Mouse (Mus musculus): ENCODE data around the gene Mllt1. TPM values are rescaled to one million over a fixed set of nuclear protein-coding genes. Genes with fewer than 3 reads are reported as not detected.

The Mllt1 gene
- total and polyA plus RNA-seq, 3 experiments: 17.1 to 40.4 (median 20.3) TPM

DNA sequence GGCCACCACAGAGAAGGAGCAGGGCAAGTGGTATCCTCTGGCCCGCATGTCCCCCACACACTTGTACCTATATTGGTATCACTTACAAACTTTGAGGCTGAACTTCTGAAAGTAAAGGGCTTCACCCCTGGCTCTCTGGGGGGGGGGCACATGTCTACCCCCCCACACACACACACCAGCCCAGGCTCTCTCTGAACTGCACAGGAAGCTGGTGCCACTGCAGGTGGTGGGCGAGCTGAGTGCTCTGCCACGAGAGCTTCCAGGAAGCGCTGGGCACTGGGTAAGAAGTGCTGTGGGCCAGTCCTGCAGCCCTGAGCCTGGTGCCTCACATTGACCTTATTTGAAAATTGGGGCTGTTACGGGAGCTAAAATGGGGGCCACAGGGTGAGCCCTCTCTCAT lies 91.5 kb downstream of the Mllt1 start:
- Histone ChIP-seq H3K27me3 (replicated peaks) (peaks cover 38% of the 10 kb centered on the region), H3K4me3 (replicated peaks in 1 of 3; ENCODE audit: low read depth in 2 of 3, low read length in 2 of 3, poor library complexity in 1 of 3) (no peak overlapping the region), H3K9ac (ENCODE audit: insufficient read depth, low read depth) (no peak overlapping the region), H3K4me2 (ENCODE audit: insufficient read depth, low read depth, poor library complexity, severe bottlenecking) (no peak overlapping the region), H3K79me2 (replicated peaks; ENCODE audit: control insufficient read depth, extremely low read depth, insufficient read depth, poor library complexity, severe bottlenecking) (no peaks in the 10 kb centered on the region), H3K4me1 (ENCODE audit: control insufficient read depth in 1 of 2, insufficient read depth in 2 of 2) (peaks cover 0 to 6% of the 10 kb centered on the region in 2 experiments; a peak in 2 of 4 replicates), H3K27ac (ENCODE audit: insufficient read depth, low read depth) (no peak overlapping the region), H3K36me3 (replicated peaks in 1 of 2; ENCODE audit: control insufficient read depth in 1 of 2, insufficient read depth in 1 of 2, low read length in 1 of 2) (no peaks in the 10 kb centered on the region), H3K9me3 (replicated peaks; ENCODE audit: low read length) (no peaks in the 10 kb centered on the region)
- TF ChIP-seq ETS1 (conservative IDR thresholded peaks at IDR 0.05; ENCODE audit: low read depth, low read length) (no peak), SMC3 (IDR thresholded peaks at IDR 0.05; ENCODE audit: low read depth, low read length) (no peak), CTCF (conservative IDR thresholded peaks at IDR 0.05 in 1 of 2, IDR thresholded peaks at IDR 0.05 in 1 of 2; ENCODE audit: low read depth in 2 of 2, low read length in 2 of 2) (no peak), NELFE (IDR thresholded peaks at IDR 0.05; ENCODE audit: low read depth, low read length) (no peak), MAFK (IDR thresholded peaks at IDR 0.05; ENCODE audit: insufficient replicate concordance, low read length) (no peak), ZKSCAN1 (IDR thresholded peaks at IDR 0.05; ENCODE audit: borderline replicate concordance, low read depth, low read length) (no peak), ELF1 (IDR thresholded peaks at IDR 0.05; ENCODE audit: low read depth, low read length) (no peak), MAZ (IDR thresholded peaks at IDR 0.05; ENCODE audit: low read depth, low read length) (no peak)
- dilution Hi-C loops (cut with MboI; ENCODE audit: extremely low pct_ligation_motif_present, extremely low pct_unique_long_range_greater_than_20kb, low sequenced_read_pairs) (no loop called here), in situ Hi-C loops (cut with MboI; ENCODE audit: low pct_ligation_motif_present, low pct_unique_long_range_greater_than_20kb, low sequenced_read_pairs) (no loop called here)
- DNase-seq (ENCODE audit: extremely low read depth): no peak

Other genes with a start within 250 kb of the Mllt1 start
Only the 20 nearest of the 22 such genes appear.
- gene Nrtn, start 177.9 kb downstream of the Mllt1 start, total RNA-seq (2012; rRNA removed): 0.25 and 0.34 TPM in 2 replicates
- not detected in 2 replicates for gene Nrtn, start 177.9 kb downstream of the Mllt1 start, total RNA-seq (2014; rRNA removed)
- gene Nrtn, start 177.9 kb downstream of the Mllt1 start, polyA plus RNA-seq (2012; ENCODE audit: insufficient read length, low read depth): not detected in 2 replicates
- 57.5 and 62.1 TPM in 2 replicates for gene Dus3l, start 170.7 kb downstream of the Mllt1 start, total RNA-seq (2012; rRNA removed)
- gene Dus3l, start 170.7 kb downstream of the Mllt1 start, total RNA-seq (2014; rRNA removed): 32.0 and 35.8 TPM in 2 replicates
- 54.3 and 57.7 TPM in 2 replicates for gene Dus3l, start 170.7 kb downstream of the Mllt1 start, polyA plus RNA-seq (2012; ENCODE audit: insufficient read length, low read depth)
- 0.71 and 0.93 TPM in 2 replicates for gene Prr22, start 165.2 kb downstream of the Mllt1 start, total RNA-seq (2012; rRNA removed)
- 0.15 and 0.18 TPM in 2 replicates for gene Prr22, start 165.2 kb downstream of the Mllt1 start, total RNA-seq (2014; rRNA removed)
- gene Prr22, start 165.2 kb downstream of the Mllt1 start, polyA plus RNA-seq (2012; ENCODE audit: insufficient read length, low read depth): 1.3 and 1.6 TPM in 2 replicates
- gene Rfx2, start 104.4 kb downstream of the Mllt1 start, total RNA-seq (2012; rRNA removed): 0.46 and 1.1 TPM in 2 replicates
- 0.16 TPM in 1 of 2 replicates, not detected in the other for gene Rfx2, start 104.4 kb downstream of the Mllt1 start, total RNA-seq (2014; rRNA removed)
- gene Rfx2, start 104.4 kb downstream of the Mllt1 start, polyA plus RNA-seq (2012; ENCODE audit: insufficient read length, low read depth): 0.34 and 0.35 TPM in 2 replicates
- gene Acsbg2, start 61.0 kb downstream of the Mllt1 start, total RNA-seq (2012; rRNA removed): not detected in 2 replicates
- gene Acsbg2, start 61.0 kb downstream of the Mllt1 start, total RNA-seq (2014; rRNA removed): not detected in 2 replicates
- not detected in 2 replicates for gene Acsbg2, start 61.0 kb downstream of the Mllt1 start, polyA plus RNA-seq (2012; ENCODE audit: insufficient read length, low read depth)
- gene 1700061G19Rik, start 59.9 kb downstream of the Mllt1 start, total RNA-seq (2012; rRNA removed): 0.08 TPM in 1 of 2 replicates, not detected in the other
- gene 1700061G19Rik, start 59.9 kb downstream of the Mllt1 start, total RNA-seq (2014; rRNA removed): not detected in 2 replicates
- 0.29 and 0.35 TPM in 2 replicates for gene 1700061G19Rik, start 59.9 kb downstream of the Mllt1 start, polyA plus RNA-seq (2012; ENCODE audit: insufficient read length, low read depth)
- not detected in 2 replicates for gene Acer1, start 46.7 kb upstream of the Mllt1 start, total RNA-seq (2012; rRNA removed)
- gene Acer1, start 46.7 kb upstream of the Mllt1 start, total RNA-seq (2014; rRNA removed): not detected in 2 replicates
- not detected in 2 replicates for gene Acer1, start 46.7 kb upstream of the Mllt1 start, polyA plus RNA-seq (2012; ENCODE audit: insufficient read length, low read depth)
- 166 and 169 TPM in 2 replicates for gene Clpp, start 54.9 kb upstream of the Mllt1 start, total RNA-seq (2012; rRNA removed)
- 114 and 120 TPM in 2 replicates for gene Clpp, start 54.9 kb upstream of the Mllt1 start, total RNA-seq (2014; rRNA removed)
- gene Clpp, start 54.9 kb upstream of the Mllt1 start, polyA plus RNA-seq (2012; ENCODE audit: insufficient read length, low read depth): 115 and 117 TPM in 2 replicates
- gene Alkbh7, start 61.9 kb upstream of the Mllt1 start, total RNA-seq (2012; rRNA removed): 40.0 and 51.8 TPM in 2 replicates
- gene Alkbh7, start 61.9 kb upstream of the Mllt1 start, total RNA-seq (2014; rRNA removed): 32.6 and 35.4 TPM in 2 replicates
- gene Alkbh7, start 61.9 kb upstream of the Mllt1 start, polyA plus RNA-seq (2012; ENCODE audit: insufficient read length, low read depth): 21.2 and 21.8 TPM in 2 replicates
- gene Pspn, start 64.6 kb upstream of the Mllt1 start, total RNA-seq (2012; rRNA removed): 0.34 TPM in 1 of 2 replicates, not detected in the other
- gene Pspn, start 64.6 kb upstream of the Mllt1 start, total RNA-seq (2014; rRNA removed): not detected in 2 replicates
- gene Pspn, start 64.6 kb upstream of the Mllt1 start, polyA plus RNA-seq (2012; ENCODE audit: insufficient read length, low read depth): 0.69 TPM in 1 of 2 replicates, not detected in the other
- 80.4 and 97.6 TPM in 2 replicates for gene Gtf2f1, start 75.9 kb upstream of the Mllt1 start, total RNA-seq (2012; rRNA removed)
- gene Gtf2f1, start 75.9 kb upstream of the Mllt1 start, total RNA-seq (2014; rRNA removed): 50.5 and 54.2 TPM in 2 replicates
- 109 and 148 TPM in 2 replicates for gene Gtf2f1, start 75.9 kb upstream of the Mllt1 start, polyA plus RNA-seq (2012; ENCODE audit: insufficient read length, low read depth)
- gene Gm17949, start 76.1 kb upstream of the Mllt1 start, total RNA-seq (2012; rRNA removed): 0.13 TPM in 1 of 2 replicates, not detected in the other
- not detected in 2 replicates for gene Gm17949, start 76.1 kb upstream of the Mllt1 start, total RNA-seq (2014; rRNA removed)
- not detected in 2 replicates for gene Gm17949, start 76.1 kb upstream of the Mllt1 start, polyA plus RNA-seq (2012; ENCODE audit: insufficient read length, low read depth)
- gene Khsrp, start 96.1 kb upstream of the Mllt1 start, total RNA-seq (2012; rRNA removed): 98.7 and 102 TPM in 2 replicates
- gene Khsrp, start 96.1 kb upstream of the Mllt1 start, total RNA-seq (2014; rRNA removed): 23.5 and 25.1 TPM in 2 replicates
- 97.5 and 106 TPM in 2 replicates for gene Khsrp, start 96.1 kb upstream of the Mllt1 start, polyA plus RNA-seq (2012; ENCODE audit: insufficient read length, low read depth)
- gene Slc25a41, start 106.2 kb upstream of the Mllt1 start, total RNA-seq (2012; rRNA removed): not detected in 2 replicates
- not detected in 2 replicates for gene Slc25a41, start 106.2 kb upstream of the Mllt1 start, total RNA-seq (2014; rRNA removed)
- gene Slc25a41, start 106.2 kb upstream of the Mllt1 start, polyA plus RNA-seq (2012; ENCODE audit: insufficient read length, low read depth): not detected in 2 replicates
- 0.13 and 0.25 TPM in 2 replicates for gene Crb3, start 123.7 kb upstream of the Mllt1 start, total RNA-seq (2012; rRNA removed)
- not detected in 2 replicates for gene Crb3, start 123.7 kb upstream of the Mllt1 start, total RNA-seq (2014; rRNA removed)
- not detected in 2 replicates for gene Crb3, start 123.7 kb upstream of the Mllt1 start, polyA plus RNA-seq (2012; ENCODE audit: insufficient read length, low read depth)
- gene Slc25a23, start 124.4 kb upstream of the Mllt1 start, total RNA-seq (2012; rRNA removed): 5.1 and 6.9 TPM in 2 replicates
- 1.4 and 2.2 TPM in 2 replicates for gene Slc25a23, start 124.4 kb upstream of the Mllt1 start, total RNA-seq (2014; rRNA removed)
- gene Slc25a23, start 124.4 kb upstream of the Mllt1 start, polyA plus RNA-seq (2012; ENCODE audit: insufficient read length, low read depth): 12.1 and 13.8 TPM in 2 replicates
- gene Dennd1c, start 143.1 kb upstream of the Mllt1 start, total RNA-seq (2012; rRNA removed): 7.2 and 9.7 TPM in 2 replicates
- 6.8 and 7.1 TPM in 2 replicates for gene Dennd1c, start 143.1 kb upstream of the Mllt1 start, total RNA-seq (2014; rRNA removed)
- gene Dennd1c, start 143.1 kb upstream of the Mllt1 start, polyA plus RNA-seq (2012; ENCODE audit: insufficient read length, low read depth): 33.9 and 36.9 TPM in 2 replicates
- gene Tubb4a, start 152.4 kb upstream of the Mllt1 start, total RNA-seq (2012; rRNA removed): 0.42 and 0.89 TPM in 2 replicates
- gene Tubb4a, start 152.4 kb upstream of the Mllt1 start, total RNA-seq (2014; rRNA removed): 0.09 TPM in 1 of 2 replicates, not detected in the other
- gene Tubb4a, start 152.4 kb upstream of the Mllt1 start, polyA plus RNA-seq (2012; ENCODE audit: insufficient read length, low read depth): 2.0 and 2.1 TPM in 2 replicates
- 252 and 321 TPM in 2 replicates for gene Tnfsf9, start 169.9 kb upstream of the Mllt1 start, total RNA-seq (2012; rRNA removed)
- 106 and 123 TPM in 2 replicates for gene Tnfsf9, start 169.9 kb upstream of the Mllt1 start, total RNA-seq (2014; rRNA removed)
- 129 and 137 TPM in 2 replicates for gene Tnfsf9, start 169.9 kb upstream of the Mllt1 start, polyA plus RNA-seq (2012; ENCODE audit: insufficient read length, low read depth)
- 483 and 965 TPM in 2 replicates for gene Cd70, start 214.4 kb upstream of the Mllt1 start, total RNA-seq (2012; rRNA removed)
- gene Cd70, start 214.4 kb upstream of the Mllt1 start, total RNA-seq (2014; rRNA removed): 261 and 321 TPM in 2 replicates
- 121 and 137 TPM in 2 replicates for gene Cd70, start 214.4 kb upstream of the Mllt1 start, polyA plus RNA-seq (2012; ENCODE audit: insufficient read length, low read depth)